Mouse (Mus musculus) kidney, postnatal 36 days (tissue): Measurements from ENCODE around the gene Siglecf.

Experiments
- DNase-seq, 2 experiments: peaks; one replicate each; pipeline ENCODE4 v3.0.0; 2021 to 2022; ENCODE audit warnings: mixed read lengths in 2 of 2

The Siglecf gene

DNA sequence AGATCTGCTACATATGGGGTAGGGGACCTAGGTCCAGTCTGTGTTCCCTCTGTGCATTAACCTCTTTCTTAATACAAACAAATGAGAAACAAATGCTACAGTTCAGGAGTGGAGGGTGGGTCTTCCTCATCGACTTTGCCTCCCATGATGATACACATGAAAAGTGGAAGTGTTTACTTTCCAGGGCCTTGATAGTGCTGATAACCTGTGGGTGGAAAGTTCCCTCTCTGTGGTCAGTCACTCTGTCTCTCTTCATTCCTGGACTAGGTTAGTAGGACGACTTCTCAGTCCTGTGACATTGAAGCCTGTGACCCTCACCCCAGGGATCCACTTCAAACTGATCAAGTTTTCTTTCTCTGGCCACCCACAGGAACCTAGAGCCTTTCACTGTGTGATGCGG lies at the start of gene Siglecf:
Gene Siglecf, plus strand, starts transcription at position 188 of the 400 bp plus-strand sequence.
- no peak for DNase-seq

DNA sequence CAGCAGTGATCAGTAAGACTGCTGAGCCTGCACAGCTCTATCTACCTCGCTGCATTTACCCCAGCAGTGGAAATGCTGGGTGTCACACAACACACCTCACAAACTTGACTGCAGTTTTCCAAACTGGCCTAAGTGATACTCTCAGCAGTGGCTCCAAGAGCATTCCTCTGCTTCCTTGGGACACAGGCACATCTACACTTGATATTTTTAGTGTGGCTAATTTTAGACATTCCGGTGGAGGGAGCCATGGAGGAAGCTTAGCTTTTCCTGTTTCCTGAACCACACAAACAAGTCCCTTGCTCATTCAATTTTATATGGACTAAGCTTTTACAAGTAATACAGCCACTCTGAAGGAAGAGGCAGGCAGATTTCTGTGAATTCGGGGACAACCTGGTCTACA lies 45.9 kb upstream of the Siglecf start:
- peak; percentile 35 to 45 for DNase-seq

DNA sequence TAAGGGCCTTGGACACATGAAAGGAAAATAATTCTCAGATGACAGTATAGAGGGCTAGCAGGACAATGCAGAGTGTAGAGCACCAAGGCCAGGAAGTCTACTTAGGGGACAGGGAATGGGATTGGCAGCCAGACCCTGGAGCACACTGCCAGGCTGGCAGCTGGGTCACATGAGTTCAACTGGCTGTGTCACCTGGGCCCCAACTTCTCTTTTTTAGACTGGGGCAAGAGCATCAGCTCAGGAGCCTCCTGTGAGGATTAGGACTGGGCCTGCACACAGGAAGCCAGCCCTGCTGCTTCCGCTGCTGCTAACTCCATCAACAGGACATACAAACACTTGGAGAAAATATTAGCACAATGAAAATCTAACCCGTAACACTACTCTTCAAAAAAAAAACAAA lies 42.1 kb upstream of the Siglecf start:
- DNase-seq: peak in 1 of 2 experiments; percentile 7

GRCm38 (mm10) chr7:43311632-43312031 lies 39.5 kb upstream of the Siglecf start:
- peak; percentile 10 for DNase-seq

DNA sequence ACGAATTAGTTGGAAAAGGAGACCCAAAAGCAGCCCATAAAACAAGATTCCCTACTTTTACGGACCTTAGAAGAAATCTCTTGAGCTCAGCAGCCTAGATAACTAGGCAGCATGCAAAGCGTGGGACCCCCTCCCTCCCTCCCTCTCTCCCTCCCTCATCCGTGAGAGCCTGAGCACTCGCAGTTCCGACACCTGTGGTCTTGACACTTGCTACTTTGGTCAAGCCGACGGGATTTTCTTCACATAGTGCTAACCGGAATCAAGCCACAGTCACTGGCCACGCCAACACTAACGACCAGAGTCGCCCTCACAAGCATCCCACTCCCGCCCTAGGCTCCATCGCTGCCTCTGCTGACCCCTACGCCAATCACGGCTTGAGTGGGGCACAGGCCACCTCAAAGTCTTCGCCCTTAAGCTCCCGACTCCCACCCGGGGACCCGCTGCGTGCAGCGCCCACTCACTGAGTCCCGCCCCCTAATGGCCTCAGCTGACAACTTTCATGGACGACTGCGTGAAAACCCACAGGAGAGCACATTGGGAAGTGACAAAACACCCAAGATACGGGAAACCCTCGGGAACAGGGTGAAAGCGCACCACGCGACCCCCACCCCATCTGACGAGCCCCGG lies 38.6 kb upstream of the Siglecf start:
- DNase-seq: no peak

DNA sequence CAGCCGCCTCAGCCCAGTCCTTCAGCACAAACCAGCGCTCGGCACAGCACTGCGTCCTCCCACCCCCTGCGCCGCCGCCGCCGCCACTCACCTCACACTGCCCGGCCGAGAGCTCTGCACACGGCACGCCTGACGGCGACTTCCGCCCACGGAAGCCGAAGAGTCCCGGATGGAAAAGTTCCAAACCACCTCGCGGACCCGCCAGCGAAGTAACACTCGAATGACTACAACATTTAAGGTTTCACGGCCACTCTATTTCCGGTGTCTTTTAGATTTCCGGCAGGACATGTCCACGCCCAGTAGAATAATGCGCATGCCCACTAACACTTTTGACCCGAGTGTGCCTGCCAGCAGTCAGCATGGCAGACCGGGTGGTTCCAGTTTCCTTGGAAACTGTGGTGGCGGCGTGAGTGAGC lies 38.1 kb upstream of the Siglecf start, which contains the start of gene Zfp715:
Gene Zfp715, minus strand, starts transcription at position 282 of the 416 bp plus-strand sequence.
- DNase-seq: peak; percentile 93 to 97

GRCm38 (mm10) chr7:43326223-43326780 lies 24.8 kb upstream of the Siglecf start:
- no peak for DNase-seq

DNA sequence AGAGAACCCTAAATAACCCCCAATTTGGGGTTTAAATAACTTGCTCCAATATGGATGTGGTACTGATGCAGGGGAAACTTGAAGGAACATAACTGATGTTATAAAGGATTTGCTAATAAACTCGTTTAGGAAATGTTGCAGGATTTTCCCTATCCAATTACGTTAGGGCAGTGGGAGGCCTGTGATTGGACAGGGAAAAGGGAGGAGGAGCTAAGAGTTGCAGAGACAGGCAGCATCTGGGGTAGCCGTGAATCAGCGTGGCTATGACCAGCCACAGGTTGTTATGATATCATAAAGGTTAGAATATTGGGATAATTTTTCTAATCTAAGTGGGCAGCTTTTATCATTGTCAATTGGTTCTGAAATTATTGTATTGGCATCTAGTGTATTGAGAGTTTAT lies 23.0 kb upstream of the Siglecf start:
- DNase-seq: no peak

GRCm38 (mm10) chr7:43333203-43333602 lies 17.9 kb upstream of the Siglecf start:
- DNase-seq: peak; percentile 33 to 72

- no peak for DNase-seq
These were observed 17.2 kb upstream of the Siglecf start for GRCm38 (mm10) chr7:43333899-43334298.

- no peak for DNase-seq
These were observed 10.4 kb upstream of the Siglecf start for GRCm38 (mm10) chr7:43340771-43341170.

GRCm38 (mm10) chr7:43343191-43343590 lies 8.0 kb upstream of the Siglecf start:
- DNase-seq: no peak

- no peak for DNase-seq
These were observed 7.1 kb upstream of the Siglecf start for GRCm38 (mm10) chr7:43344020-43344419.

- DNase-seq: no peak
These were observed 6.7 kb upstream of the Siglecf start for GRCm38 (mm10) chr7:43344491-43344890.

DNA sequence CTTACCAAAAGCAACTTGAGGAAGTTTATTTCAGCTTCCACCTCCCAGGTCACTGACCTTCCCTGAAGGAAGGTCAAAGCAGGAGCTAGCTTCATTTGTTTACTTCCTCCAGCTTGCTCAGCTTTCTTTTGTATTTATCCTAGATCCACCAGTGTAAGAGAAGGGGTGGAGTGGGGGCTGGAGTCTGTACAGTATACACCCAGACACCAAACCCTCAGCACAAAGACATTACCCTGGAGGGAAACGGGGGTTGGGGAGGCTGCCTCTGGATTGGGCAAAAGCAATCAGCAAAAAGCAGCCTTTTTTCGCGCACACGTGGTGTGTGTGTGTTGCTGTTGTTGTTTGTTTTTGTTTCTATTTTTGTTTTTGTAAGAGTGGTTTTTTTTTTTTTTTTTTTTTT lies 5.0 kb upstream of the Siglecf start:
- DNase-seq: no peak

DNA sequence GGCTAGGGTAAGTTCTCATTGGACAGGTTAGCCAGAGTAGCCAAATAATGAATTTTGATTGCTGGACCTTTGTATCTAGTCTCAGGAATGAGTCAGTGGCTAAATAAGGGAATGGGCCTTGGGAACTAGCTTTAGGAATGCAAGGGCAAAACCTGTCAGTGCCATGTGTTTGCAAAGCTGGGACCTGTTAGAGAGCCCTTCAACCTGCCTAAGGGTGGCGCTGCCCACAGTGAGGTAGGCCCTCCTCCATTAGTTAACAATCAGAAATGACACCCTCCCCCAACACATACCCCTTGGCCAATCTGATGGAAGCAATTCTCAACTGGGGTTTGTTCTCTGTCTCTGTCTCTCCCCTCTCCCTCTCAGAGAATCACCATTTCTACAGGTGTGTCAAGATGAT lies 4.6 kb upstream of the Siglecf start:
- DNase-seq: no peak

DNA sequence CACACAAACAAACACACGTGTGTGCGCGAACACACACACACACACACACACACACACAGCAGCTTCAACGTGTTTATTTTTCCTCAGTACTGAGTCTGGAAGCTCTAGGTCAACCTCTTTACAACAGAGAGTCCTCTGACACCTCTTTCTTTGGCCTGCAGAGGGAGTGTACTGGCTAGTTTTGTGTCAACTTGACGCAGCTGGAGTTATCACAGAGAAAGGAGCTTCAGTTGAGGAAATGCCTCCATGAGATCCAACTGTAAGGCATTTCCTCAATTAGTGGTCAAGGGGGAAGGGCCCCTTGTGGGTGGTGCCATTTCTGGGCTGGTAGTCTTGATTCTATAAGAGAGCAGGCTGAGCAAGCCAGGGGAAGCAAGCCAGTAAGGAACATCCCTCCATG lies 1.5 kb upstream of the Siglecf start:
- peak; percentile 11 to 43 for DNase-seq

DNA sequence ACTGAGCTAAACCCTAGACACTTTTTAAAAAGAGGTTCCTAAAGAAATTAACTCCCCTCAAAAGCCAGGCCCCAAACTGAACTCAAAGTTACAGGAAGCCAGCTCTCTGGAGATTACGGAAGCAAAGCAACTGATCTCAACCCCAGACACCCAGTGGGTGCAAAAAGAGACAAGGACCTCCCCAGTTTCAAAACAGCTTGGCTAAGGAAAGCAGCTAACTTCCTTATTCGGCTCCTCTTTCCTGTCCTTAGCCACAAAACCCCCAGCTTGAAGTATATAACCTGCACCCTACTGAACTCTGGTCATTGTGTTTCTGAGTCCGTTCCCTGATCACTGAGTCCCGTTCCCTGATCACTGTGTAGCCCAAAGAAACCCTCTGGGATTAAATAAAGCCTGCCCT lies 2.0 kb downstream of the Siglecf start:
- no peak for DNase-seq

GRCm38 (mm10) chr7:43353758-43354157 lies 2.6 kb downstream of the Siglecf start:
- DNase-seq: no peak

- no peak for DNase-seq
These were observed 4.0 kb downstream of the Siglecf start for GRCm38 (mm10) chr7:43354893-43355835.

DNA sequence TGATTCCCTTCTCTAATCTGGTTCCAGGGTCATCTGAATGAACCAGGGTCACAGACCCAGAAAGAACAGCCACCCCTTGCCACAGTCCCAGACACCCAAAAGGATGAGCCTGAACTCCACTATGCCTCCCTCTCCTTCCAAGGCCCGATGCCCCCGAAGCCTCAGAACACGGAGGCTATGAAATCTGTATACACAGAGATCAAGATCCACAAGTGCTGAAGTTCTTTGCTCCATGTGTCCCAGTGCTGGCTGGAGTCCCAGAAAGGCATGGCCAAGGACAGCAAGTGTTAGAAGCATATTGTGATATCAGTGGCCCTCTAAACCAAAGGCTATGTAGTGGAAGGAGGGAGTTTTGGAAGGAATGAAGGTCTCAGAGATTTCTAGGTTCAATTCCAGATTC lies 7.4 kb downstream of the Siglecf start:
- DNase-seq: peak in 1 of 2 experiments; percentile 29

DNA sequence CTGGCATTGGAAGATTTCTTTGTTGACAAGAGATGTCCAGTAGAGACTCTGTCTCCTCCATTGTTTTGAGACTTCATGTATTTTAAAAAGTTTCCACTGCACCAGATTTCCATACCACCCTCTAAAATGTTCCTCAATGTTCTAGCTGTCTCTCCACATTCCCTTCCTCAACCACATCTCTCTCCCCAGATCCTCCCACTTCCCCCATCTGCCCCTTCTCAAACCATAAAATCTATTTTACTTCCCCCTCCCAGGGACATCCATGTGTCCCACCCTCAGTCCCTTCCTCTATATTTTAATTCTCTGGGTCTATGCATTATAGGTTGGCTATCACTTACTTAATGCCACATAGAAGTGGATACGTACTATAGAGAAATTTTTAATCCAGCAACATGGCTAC lies 10.3 kb downstream of the Siglecf start:
- no peak for DNase-seq

GRCm38 (mm10) chr7:43362021-43362420 lies 10.9 kb downstream of the Siglecf start:
- no peak for DNase-seq

DNA sequence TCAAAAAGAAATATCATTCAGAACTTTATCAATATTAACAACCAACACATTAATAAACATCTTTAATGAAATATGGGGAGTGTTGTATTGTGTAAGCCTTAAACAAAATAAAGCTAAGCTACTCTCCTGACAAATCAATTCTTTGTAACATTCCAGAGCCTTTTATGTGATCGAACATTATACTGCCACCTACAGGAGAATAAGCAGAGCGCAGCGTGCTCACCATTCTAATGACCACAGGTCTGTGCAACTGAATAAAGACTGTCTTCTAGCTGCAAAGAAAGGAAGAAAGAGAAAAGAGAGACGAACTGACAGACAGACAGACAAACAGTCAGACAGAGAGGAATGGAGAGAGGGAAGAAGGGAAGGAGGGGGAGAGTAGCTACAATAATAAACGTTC lies 27.1 kb downstream of the Siglecf start:
- DNase-seq: peak; percentile 20 to 63
